Mouse (Mus musculus): Measurements from ENCODE around the gene Rasa3. TPM values are rescaled to one million over a fixed set of nuclear protein-coding genes. Genes with fewer than 3 reads are reported as not detected.

Rasa3 gene
- total and polyA plus RNA-seq, 3 experiments = 22.4 to 28.0 TPM; not detected in 1

DNA sequence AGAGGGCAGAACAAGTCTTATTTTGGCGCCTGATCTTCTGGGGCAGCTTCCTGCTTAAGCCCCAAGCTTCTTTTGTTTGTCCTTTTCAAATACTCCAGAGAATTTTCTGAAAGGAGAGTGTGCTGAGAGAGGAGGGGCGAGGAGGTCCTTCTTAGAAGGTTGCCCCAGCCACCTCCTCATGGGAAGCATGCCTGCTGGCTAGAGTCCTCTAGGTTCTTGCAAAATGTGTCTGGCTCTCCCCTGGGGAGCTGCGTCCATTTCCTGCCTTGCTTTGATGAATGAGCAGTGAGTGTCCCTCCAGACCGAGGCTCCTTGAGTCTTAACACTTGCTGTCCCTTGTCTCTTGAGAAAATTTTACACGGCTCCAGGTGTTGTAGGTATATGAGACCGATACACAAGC, 11.1 kb upstream of the Rasa3 start:
- DNase-seq (ENCODE audit: low read depth, low spot score) = no peak
- Histone ChIP-seq H3K27ac (ENCODE audit: control insufficient read depth, low read depth, low read length) (no peak overlapping the region), H3K27me3 (ENCODE audit: control insufficient read depth in 1 of 2, insufficient read depth in 2 of 2, low read length in 2 of 2) (no peaks in the 10 kb centered on the region), H3K9ac (ENCODE audit: control insufficient read depth, low read depth, low read length, poor library complexity, severe bottlenecking) (no peak overlapping the region), H3K79me2 (ENCODE audit: control insufficient read depth, insufficient read depth, low read length, poor library complexity) (no peaks in the 10 kb centered on the region), H3K36me3 (ENCODE audit: control insufficient read depth in 1 of 2, insufficient read depth in 2 of 2, low read length in 2 of 2) (peaks cover 0 to 6% of the 10 kb centered on the region in 2 experiments; a peak in 2 of 4 replicates), H3K4me3 (ENCODE audit: control insufficient read depth in 1 of 2, insufficient read depth in 1 of 2, low read depth in 2 of 2, low read length in 2 of 2) (no peak overlapping the region), H3K9me3 (replicated peaks; ENCODE audit: insufficient read depth, low read length) (no peaks in the 10 kb centered on the region), H3K4me1 (ENCODE audit: control insufficient read depth in 1 of 2, insufficient read depth in 2 of 2, low read length in 2 of 2) (peaks cover 2 to 16% of the 10 kb centered on the region in 2 experiments; a peak in 3 of 4 replicates)
- TF ChIP-seq SMC3 (IDR thresholded peaks at IDR 0.05; ENCODE audit: low read depth, low read length) = no peak
- no peak for TF ChIP-seq MAFK (IDR thresholded peaks at IDR 0.05; ENCODE audit: borderline replicate concordance, low read depth, low read length)
- no peak for TF ChIP-seq BHLHE40 (IDR thresholded peaks at IDR 0.05; ENCODE audit: borderline replicate concordance, low read depth, low read length)
- no peak for TF ChIP-seq ELF1 (IDR thresholded peaks at IDR 0.05; ENCODE audit: low read depth, low read length)

DNA sequence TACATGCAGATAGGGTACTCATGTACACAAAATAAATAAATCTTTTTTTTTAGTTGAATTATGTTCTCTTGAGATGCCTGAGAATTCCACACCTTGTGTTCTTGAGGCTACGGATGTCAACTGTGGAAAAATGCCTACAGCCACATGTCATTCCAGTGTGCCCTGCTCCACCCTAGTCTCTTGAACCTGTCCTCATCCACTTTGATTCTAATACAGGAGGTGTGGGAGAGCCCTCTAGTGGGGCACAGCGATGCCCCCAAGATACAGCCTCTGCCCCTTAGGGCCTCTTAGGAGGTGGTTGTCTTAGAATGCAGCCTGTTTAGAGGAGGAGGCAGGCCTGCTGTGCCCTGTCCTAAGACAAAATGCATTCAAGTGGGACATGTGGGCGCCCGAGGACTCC, 10.5 kb upstream of the Rasa3 start:
- H3K27ac ChIP-seq (ENCODE audit: control insufficient read depth, low read depth, low read length) = no peak overlapping the region
- no peaks in the 10 kb centered on the region for H3K27me3 ChIP-seq (ENCODE audit: control insufficient read depth in 1 of 2, insufficient read depth in 2 of 2, low read length in 2 of 2)
- H3K4me3 ChIP-seq (ENCODE audit: control insufficient read depth in 1 of 2, insufficient read depth in 1 of 2, low read depth in 2 of 2, low read length in 2 of 2) = no peak overlapping the region
- no peaks in the 10 kb centered on the region for H3K79me2 ChIP-seq (ENCODE audit: control insufficient read depth, insufficient read depth, low read length, poor library complexity)
- peaks cover 0 to 6% of the 10 kb centered on the region in 2 experiments; a peak in 2 of 4 replicates for H3K36me3 ChIP-seq (ENCODE audit: control insufficient read depth in 1 of 2, insufficient read depth in 2 of 2, low read length in 2 of 2)
- TF ChIP-seq EP300 (IDR thresholded peaks at IDR 0.05; ENCODE audit: low read depth in 1 of 2, low read length in 2 of 2) = no peak
- peak; percentile 17; the same call in 1 of the 2 replicates for TF ChIP-seq SMC3 (IDR thresholded peaks at IDR 0.05; ENCODE audit: low read depth, low read length)
- peak in 2 of 3 experiments; percentile 26 to 28; a peak in 4 of 6 replicates for TF ChIP-seq CTCF (IDR thresholded peaks at IDR 0.05 in 2 of 3, conservative IDR thresholded peaks at IDR 0.05 in 1 of 3; ENCODE audit: control insufficient read depth in 1 of 3, insufficient read depth in 1 of 3, low read depth in 2 of 3, low read length in 3 of 3, poor library complexity in 1 of 3, severe bottlenecking in 1 of 3)
- peaks cover 2 to 16% of the 10 kb centered on the region in 2 experiments; a peak in 3 of 4 replicates for H3K4me1 ChIP-seq (ENCODE audit: control insufficient read depth in 1 of 2, insufficient read depth in 2 of 2, low read length in 2 of 2)
- DNase-seq (ENCODE audit: low read depth, low spot score) = no peak
- H3K9me3 ChIP-seq (replicated peaks; ENCODE audit: insufficient read depth, low read length) = no peaks in the 10 kb centered on the region
- H3K9ac ChIP-seq (ENCODE audit: control insufficient read depth, low read depth, low read length, poor library complexity, severe bottlenecking) = no peak overlapping the region

DNA sequence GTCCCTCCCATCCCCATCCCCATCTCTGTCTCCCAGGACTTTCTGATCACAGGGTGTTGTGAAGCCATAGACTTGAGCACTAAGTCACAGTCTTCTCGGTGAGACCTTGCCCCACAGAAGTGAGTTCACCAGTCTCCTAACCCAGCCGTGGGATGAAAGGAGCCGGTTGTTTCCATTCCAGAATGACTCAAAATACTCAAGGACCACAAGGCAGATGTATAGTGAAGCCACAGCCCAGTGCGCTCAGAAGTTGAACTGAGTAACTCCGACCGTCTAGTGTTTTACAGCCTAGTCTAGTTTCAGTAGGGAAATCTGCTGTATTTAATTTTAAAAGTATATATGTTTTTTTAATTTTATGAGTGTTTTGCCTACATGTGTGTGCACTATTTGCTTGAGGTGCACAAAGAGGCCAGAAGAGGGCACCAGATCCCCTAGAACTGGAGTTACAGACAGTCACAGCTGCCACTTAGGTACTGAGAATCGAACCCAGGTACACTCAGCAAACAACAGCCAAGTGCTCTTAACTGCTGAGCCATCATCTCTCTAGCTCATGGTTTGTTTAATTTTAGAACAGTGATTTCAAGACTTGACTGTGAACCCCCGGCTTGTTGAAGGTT, 9.8 kb upstream of the Rasa3 start:
- peak; percentile 34 for DNase-seq (ENCODE audit: low read depth, low spot score)
- H3K9me3 ChIP-seq (replicated peaks; ENCODE audit: insufficient read depth, low read length) = no peaks in the 10 kb centered on the region
- no peaks in the 10 kb centered on the region for H3K27me3 ChIP-seq (ENCODE audit: control insufficient read depth in 1 of 2, insufficient read depth in 2 of 2, low read length in 2 of 2)
- no peak overlapping the region for H3K27ac ChIP-seq (ENCODE audit: control insufficient read depth, low read depth, low read length)
- H3K4me1 ChIP-seq (ENCODE audit: control insufficient read depth in 1 of 2, insufficient read depth in 2 of 2, low read length in 2 of 2) = peaks cover 2 to 16% of the 10 kb centered on the region in 2 experiments; a peak in 3 of 4 replicates
- H3K36me3 ChIP-seq (ENCODE audit: control insufficient read depth in 1 of 2, insufficient read depth in 2 of 2, low read length in 2 of 2) = peaks cover 0 to 6% of the 10 kb centered on the region in 2 experiments; a peak in 2 of 4 replicates
- H3K79me2 ChIP-seq (ENCODE audit: control insufficient read depth, insufficient read depth, low read length, poor library complexity) = no peaks in the 10 kb centered on the region
- no peak for TF ChIP-seq JUND (IDR thresholded peaks at IDR 0.05; ENCODE audit: low read depth, low read length)
- TF ChIP-seq RAD21 (IDR thresholded peaks at IDR 0.05; ENCODE audit: low read depth, low read length) = peak; percentile 34
- TF ChIP-seq MAFK (IDR thresholded peaks at IDR 0.05; ENCODE audit: borderline replicate concordance, low read depth, low read length) = no peak
- TF ChIP-seq GATA1 (IDR thresholded peaks at IDR 0.05; ENCODE audit: low read depth, low read length) = no peak
- peak; percentile 21 to 43 (median 32); a peak in 5 of 6 replicates for TF ChIP-seq CTCF (IDR thresholded peaks at IDR 0.05 in 2 of 3, conservative IDR thresholded peaks at IDR 0.05 in 1 of 3; ENCODE audit: control insufficient read depth in 1 of 3, insufficient read depth in 1 of 3, low read depth in 2 of 3, low read length in 3 of 3, poor library complexity in 1 of 3, severe bottlenecking in 1 of 3)
- TF ChIP-seq SMC3 (IDR thresholded peaks at IDR 0.05; ENCODE audit: low read depth, low read length) = peak; percentile 38
- no peak for TF ChIP-seq EP300 (IDR thresholded peaks at IDR 0.05; ENCODE audit: low read depth in 1 of 2, low read length in 2 of 2)
- TF ChIP-seq TCF12 (IDR thresholded peaks at IDR 0.05; ENCODE audit: low read depth, low read length) = no peak
- H3K9ac ChIP-seq (ENCODE audit: control insufficient read depth, low read depth, low read length, poor library complexity, severe bottlenecking) = no peak overlapping the region
- no peak overlapping the region for H3K4me3 ChIP-seq (ENCODE audit: control insufficient read depth in 1 of 2, insufficient read depth in 1 of 2, low read depth in 2 of 2, low read length in 2 of 2)

Measured in MEL (cell line).